Mouse (Mus musculus) cortical plate, adult 2 months (tissue): ENCODE results near the gene Hsf2bp.

Experiments used
- CTCF ChIP-seq: fragments of 200-500 bp; IDR thresholded peaks from 2 replicates; pipeline ENCODE4 v1.5.1; 2011; ENCODE audit warnings: mild to moderate bottlenecking, control low read depth, low read length; ENCODE audit not compliant: insufficient read depth; ENCODE audit errors: extremely low read depth
- POLR2A ChIP-seq: fragments of 200-500 bp; IDR thresholded peaks from 2 replicates; pipeline ENCODE4 v1.6.1; 2011; ENCODE audit warnings: mild to moderate bottlenecking, low read length, control low read depth; ENCODE audit not compliant: insufficient read depth; ENCODE audit errors: extremely low read depth

- TF ChIP-seq POLR2A: no peak
- no peak for TF ChIP-seq CTCF
Observed at GRCm38 (mm10) chr17:31962281-31962680, 73.9 kb downstream of the Hsf2bp start.
